Mouse (Mus musculus) heart, postnatal 36 days (tissue): ENCODE results near the gene Tmem132a. TPM values are rescaled to one million over a fixed set of nuclear protein-coding genes. Genes with fewer than 3 reads are reported as not detected.

Experiments used
- total RNA-seq, 2 experiments: library from RNA; stranded (reverse); gene quantifications; 2 replicates each; pipeline ENCODE4 v1.2.3; 2021

Tmem132a gene
- total RNA-seq, 2 experiments from 2014 or later = 12.4 to 14.8 TPM

Other genes with a start within 250 kb of the Tmem132a start
- not detected for gene Vwce, start 235.7 kb downstream of the Tmem132a start, total RNA-seq
- gene Pga5, start 191.9 kb downstream of the Tmem132a start, total RNA-seq = not detected
- gene Vps37c, start 181.2 kb downstream of the Tmem132a start, total RNA-seq = 10 to 100 TPM; 19.2 to 21.0 TPM
- under 1 TPM; 0.14 to 0.28 TPM for gene Cd5, start 130.9 kb downstream of the Tmem132a start, total RNA-seq
- under 1 TPM; 0.08 to 0.31 TPM for gene Cd6, start 39.9 kb downstream of the Tmem132a start, total RNA-seq
- gene Slc15a3, start 30.2 kb downstream of the Tmem132a start, total RNA-seq = 1 to 10 TPM; 2.2 to 2.4 TPM
- 100 to 1,000 TPM in 1 of 2 experiments, 10 to 100 TPM in 1; 97.4 to 107 TPM for gene Tmem109, start 12.1 kb upstream of the Tmem132a start, total RNA-seq
- 100 to 1,000 TPM; 218 to 273 TPM for gene Prpf19, start 25.3 kb upstream of the Tmem132a start, total RNA-seq
- gene Zp1, start 50.7 kb upstream of the Tmem132a start, total RNA-seq = not detected
- gene Ptgdr2, start 67.2 kb upstream of the Tmem132a start, total RNA-seq = under 1 TPM in 1 of 2 experiments, not detected in 1; 0.14 TPM
- gene Ccdc86, start 79.3 kb upstream of the Tmem132a start, total RNA-seq = 1 to 10 TPM; 6.3 to 6.5 TPM
- not detected for gene Ms4a10, start 104.7 kb upstream of the Tmem132a start, total RNA-seq
- not detected for gene Ms4a15, start 123.3 kb upstream of the Tmem132a start, total RNA-seq
- gene Ms4a18, start 148.1 kb upstream of the Tmem132a start, total RNA-seq = not detected
- gene Ms4a8a, start 211.2 kb upstream of the Tmem132a start, total RNA-seq = 1 to 10 TPM; 1.2 to 3.3 TPM